Mouse (Mus musculus) kidney, postnatal 25 days (tissue): Measurements from ENCODE around the gene Pml.

Experiments
- DNase-seq, 2 experiments: peaks; one replicate each; pipeline ENCODE4 v3.0.0; 2021; ENCODE audit warnings: mixed read lengths in 2 of 2

Pml gene

GRCm38 (mm10) chr9:58232374-58232773, 17.2 kb downstream of the Pml start:
- no peak for DNase-seq

- DNase-seq: no peak
Observed at GRCm38 (mm10) chr9:58231746-58232145, 17.8 kb downstream of the Pml start.

GRCm38 (mm10) chr9:58228777-58229466, 20.7 kb downstream of the Pml start:
- peak; percentile 60 to 85 for DNase-seq

- DNase-seq: peak; percentile 49 to 63
Observed at GRCm38 (mm10) chr9:58225915-58226913, 23.4 kb downstream of the Pml start.

GRCm38 (mm10) chr9:58224356-58224755, 25.2 kb downstream of the Pml start:
- no peak for DNase-seq

- DNase-seq: peak; percentile 71
Observed at GRCm38 (mm10) chr9:58220218-58220903, 29.2 kb downstream of the Pml start.

GRCm38 (mm10) chr9:58218539-58218938, 31.0 kb downstream of the Pml start:
- DNase-seq: no peak

- DNase-seq: peak; percentile 75 to 82
Observed at GRCm38 (mm10) chr9:58216402-58216801, 33.2 kb downstream of the Pml start.

- peak; percentile 57 to 62 for DNase-seq
Observed at GRCm38 (mm10) chr9:58214519-58215180, 34.9 kb downstream of the Pml start.

- peak; percentile 43 to 70 for DNase-seq
Observed at GRCm38 (mm10) chr9:58213865-58214264, 35.7 kb downstream of the Pml start.

- peak in 1 of 2 experiments; percentile 24 for DNase-seq
Observed at GRCm38 (mm10) chr9:58213377-58213776, 36.2 kb downstream of the Pml start.

GRCm38 (mm10) chr9:58210304-58210627, 39.3 kb downstream of the Pml start:
- DNase-seq: no peak

GRCm38 (mm10) chr9:58209462-58210303, 39.9 kb downstream of the Pml start:
- no peak for DNase-seq

- no peak for DNase-seq
Observed at GRCm38 (mm10) chr9:58206013-58206412, 43.6 kb downstream of the Pml start.

- DNase-seq: peak; percentile 92 to 97
Observed at GRCm38 (mm10) chr9:58204448-58205000, 45.1 kb downstream of the Pml start.

GRCm38 (mm10) chr9:58203516-58204447, 45.8 kb downstream of the Pml start, which contains the start of the genes Islr and Islr2:
Gene Islr (minus strand): TSS chr9:58204306.
Gene Islr2 (minus strand): TSS chr9:58204319.
- DNase-seq: peak; percentile 82 to 87

- no peak for DNase-seq
Observed at GRCm38 (mm10) chr9:58202676-58203453, 46.7 kb downstream of the Pml start.

GRCm38 (mm10) chr9:58201861-58202549, 47.6 kb downstream of the Pml start:
- no peak for DNase-seq
